Mouse (Mus musculus): Measurements from ENCODE around the gene Ntrk2.

Gene Ntrk2

GRCm38 (mm10) chr13:58947056-58947455 is 140.7 kb downstream of the Ntrk2 start:
- Histone ChIP-seq H3K9me3 (ENCODE audit: low read length) (no peaks in the 10 kb centered on the region), H3K36me3 (ENCODE audit: insufficient read depth, low read length) (no peaks in the 10 kb centered on the region), H3K27me3 (ENCODE audit: insufficient read depth, low read length) (peaks cover 42% of the 10 kb centered on the region), H3K4me1 (replicated peaks; ENCODE audit: low read depth, low read length) (peaks cover 32% of the 10 kb centered on the region), H3K4me3 (replicated peaks; ENCODE audit: low read length) (no peak overlapping the region)
- TF ChIP-seq POU5F1 (IDR thresholded peaks at IDR 0.05; ENCODE audit: borderline replicate concordance, low read length) (no peak), NANOG (IDR thresholded peaks at IDR 0.05; ENCODE audit: borderline replicate concordance, low read length) (no peak), CTCF (conservative IDR thresholded peaks at IDR 0.05; ENCODE audit: low read length) (no peak)

DNA sequence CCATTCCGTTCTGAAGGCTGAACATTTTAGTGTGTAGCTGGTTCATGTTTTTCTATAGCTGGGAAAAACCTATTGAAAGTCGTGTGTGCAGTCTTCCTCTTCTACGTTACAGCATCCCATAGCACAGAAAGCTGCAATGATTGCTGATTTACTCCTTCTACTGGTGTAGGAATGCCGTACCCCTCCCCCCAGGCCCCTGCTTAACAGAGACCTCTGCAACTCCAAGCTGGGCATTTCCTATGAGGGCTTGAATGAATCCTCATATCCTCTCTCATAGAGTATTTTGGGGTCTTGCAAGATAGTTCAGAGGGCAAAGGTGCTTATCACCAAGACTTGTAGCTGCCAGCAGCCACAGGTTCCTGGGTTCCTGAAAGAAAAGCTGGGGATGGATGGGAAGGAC is 148.0 kb downstream of the Ntrk2 start:
- Histone ChIP-seq H3K4me1 (replicated peaks; ENCODE audit: low read depth, low read length) (peaks cover 58% of the 10 kb centered on the region), H3K9me3 (ENCODE audit: low read length) (no peaks in the 10 kb centered on the region), H3K4me3 (replicated peaks; ENCODE audit: low read length) (peak overlapping the region; percentile 35; the same call in 1 of the 2 replicates), H3K36me3 (ENCODE audit: insufficient read depth, low read length) (no peaks in the 10 kb centered on the region), H3K27me3 (ENCODE audit: insufficient read depth, low read length) (peaks cover 9% of the 10 kb centered on the region; the same call in 1 of the 2 replicates)
- no peak for TF ChIP-seq POU5F1 (IDR thresholded peaks at IDR 0.05; ENCODE audit: borderline replicate concordance, low read length)
- TF ChIP-seq NANOG (IDR thresholded peaks at IDR 0.05; ENCODE audit: borderline replicate concordance, low read length), result no peak
- no peak for TF ChIP-seq CTCF (conservative IDR thresholded peaks at IDR 0.05; ENCODE audit: low read length)

GRCm38 (mm10) chr13:58954764-58955163 is 148.4 kb downstream of the Ntrk2 start:
- peaks cover 9% of the 10 kb centered on the region; the same call in 1 of the 2 replicates for H3K27me3 ChIP-seq (ENCODE audit: insufficient read depth, low read length)
- no peaks in the 10 kb centered on the region for H3K9me3 ChIP-seq (ENCODE audit: low read length)
- no peak for TF ChIP-seq POU5F1 (IDR thresholded peaks at IDR 0.05; ENCODE audit: borderline replicate concordance, low read length)
- no peak for TF ChIP-seq NANOG (IDR thresholded peaks at IDR 0.05; ENCODE audit: borderline replicate concordance, low read length)
- TF ChIP-seq CTCF (conservative IDR thresholded peaks at IDR 0.05; ENCODE audit: low read length), result no peak
- no peaks in the 10 kb centered on the region for H3K36me3 ChIP-seq (ENCODE audit: insufficient read depth, low read length)
- H3K4me1 ChIP-seq (replicated peaks; ENCODE audit: low read depth, low read length), result peaks cover 58% of the 10 kb centered on the region
- peak overlapping the region; percentile 35; the same call in 1 of the 2 replicates for H3K4me3 ChIP-seq (replicated peaks; ENCODE audit: low read length)

DNA sequence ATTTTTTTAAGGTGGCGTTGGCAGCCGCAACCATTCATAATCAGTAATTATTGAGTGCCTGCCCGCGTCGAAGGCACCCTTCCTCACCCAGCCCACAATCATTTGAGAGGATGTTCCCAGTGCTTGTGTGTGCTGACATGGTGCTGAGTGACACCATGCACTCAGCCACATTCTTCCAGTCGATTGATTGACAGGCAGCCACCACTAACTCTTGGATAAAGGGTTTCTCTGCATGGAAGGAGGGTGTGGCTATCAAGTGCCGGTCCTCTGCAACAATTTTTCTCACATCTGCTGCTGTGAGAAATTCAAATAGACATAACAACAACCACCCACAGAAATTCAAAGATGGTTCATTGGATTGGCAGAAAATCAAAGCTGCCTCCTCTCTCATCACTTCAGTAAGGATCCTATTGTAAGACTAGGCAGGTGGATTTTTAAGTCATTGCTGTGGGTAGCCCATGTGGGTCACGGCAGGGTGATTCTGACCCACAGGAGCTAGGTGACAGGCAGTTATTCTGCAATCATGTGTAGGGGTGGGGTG is 148.9 kb downstream of the Ntrk2 start:
- H3K27me3 ChIP-seq (ENCODE audit: insufficient read depth, low read length), result peaks cover 9% of the 10 kb centered on the region; the same call in 1 of the 2 replicates
- no peaks in the 10 kb centered on the region for H3K36me3 ChIP-seq (ENCODE audit: insufficient read depth, low read length)
- no peaks in the 10 kb centered on the region for H3K9me3 ChIP-seq (ENCODE audit: low read length)
- TF ChIP-seq NANOG (IDR thresholded peaks at IDR 0.05; ENCODE audit: borderline replicate concordance, low read length) (0 out of 2 replicates have a peak, but pooled peaks have one; percentile 1), POU5F1 (IDR thresholded peaks at IDR 0.05; ENCODE audit: borderline replicate concordance, low read length) (no peak)
- 0 out of 2 replicates have a peak overlapping the region, but pooled peaks have one; percentile 7 for H3K4me3 ChIP-seq (replicated peaks; ENCODE audit: low read length)
- peaks cover 58% of the 10 kb centered on the region for H3K4me1 ChIP-seq (replicated peaks; ENCODE audit: low read depth, low read length)

DNA sequence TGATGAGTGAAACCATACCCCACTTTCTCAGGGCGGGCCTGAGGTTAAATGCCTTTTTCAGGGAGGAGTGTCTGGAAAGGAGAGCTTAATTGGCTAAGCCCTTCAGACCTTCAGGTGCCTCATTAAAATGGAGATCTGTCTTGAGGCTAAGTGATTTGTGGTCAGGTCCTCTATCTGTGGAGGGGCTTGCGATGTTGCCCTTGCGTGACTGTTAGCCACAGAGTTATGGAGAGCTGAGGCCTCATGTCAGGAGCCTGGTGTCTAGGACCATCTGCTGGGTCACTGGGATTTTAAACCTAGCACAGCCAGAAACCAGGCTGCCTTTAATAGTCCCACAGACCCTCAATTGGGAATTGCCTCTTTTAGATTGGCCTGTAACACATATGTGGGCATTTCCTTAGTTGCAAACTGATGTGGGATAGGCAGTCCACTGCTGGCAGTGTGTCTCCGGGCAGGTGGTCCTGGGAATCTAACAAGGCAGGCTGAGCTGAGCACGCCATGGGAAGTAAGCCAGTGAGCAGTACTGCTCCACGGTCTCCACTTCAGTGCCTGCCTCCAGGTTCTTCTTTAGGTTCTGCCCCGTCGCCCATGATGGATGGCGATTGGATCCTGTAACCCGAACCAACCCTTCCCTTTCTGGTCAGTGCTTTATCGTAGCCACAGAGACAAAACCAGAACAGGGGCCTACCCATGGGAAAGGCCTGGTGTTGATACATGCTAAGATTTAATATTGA is 152.0 kb downstream of the Ntrk2 start:
- TF ChIP-seq NANOG (IDR thresholded peaks at IDR 0.05; ENCODE audit: borderline replicate concordance, low read length) (no peak), POU5F1 (IDR thresholded peaks at IDR 0.05; ENCODE audit: borderline replicate concordance, low read length) (no peak), CTCF (conservative IDR thresholded peaks at IDR 0.05; ENCODE audit: low read length) (no peak)
- Histone ChIP-seq H3K4me1 (replicated peaks; ENCODE audit: low read depth, low read length) (peaks cover 49% of the 10 kb centered on the region), H3K36me3 (ENCODE audit: insufficient read depth, low read length) (no peaks in the 10 kb centered on the region), H3K9me3 (ENCODE audit: low read length) (no peaks in the 10 kb centered on the region), H3K27me3 (ENCODE audit: insufficient read depth, low read length) (peaks cover 11% of the 10 kb centered on the region), H3K4me3 (replicated peaks; ENCODE audit: low read length) (no peak overlapping the region)

GRCm38 (mm10) chr13:58960321-58960720 is 154.0 kb downstream of the Ntrk2 start:
- Histone ChIP-seq H3K4me1 (replicated peaks; ENCODE audit: low read depth, low read length) (peaks cover 38% of the 10 kb centered on the region), H3K9me3 (ENCODE audit: low read length) (no peaks in the 10 kb centered on the region), H3K27me3 (ENCODE audit: insufficient read depth, low read length) (peaks cover 11% of the 10 kb centered on the region), H3K36me3 (ENCODE audit: insufficient read depth, low read length) (no peaks in the 10 kb centered on the region), H3K4me3 (replicated peaks; ENCODE audit: low read length) (no peak overlapping the region)
- TF ChIP-seq POU5F1 (IDR thresholded peaks at IDR 0.05; ENCODE audit: borderline replicate concordance, low read length) (no peak), NANOG (IDR thresholded peaks at IDR 0.05; ENCODE audit: borderline replicate concordance, low read length) (no peak), CTCF (conservative IDR thresholded peaks at IDR 0.05; ENCODE audit: low read length) (no peak)

DNA sequence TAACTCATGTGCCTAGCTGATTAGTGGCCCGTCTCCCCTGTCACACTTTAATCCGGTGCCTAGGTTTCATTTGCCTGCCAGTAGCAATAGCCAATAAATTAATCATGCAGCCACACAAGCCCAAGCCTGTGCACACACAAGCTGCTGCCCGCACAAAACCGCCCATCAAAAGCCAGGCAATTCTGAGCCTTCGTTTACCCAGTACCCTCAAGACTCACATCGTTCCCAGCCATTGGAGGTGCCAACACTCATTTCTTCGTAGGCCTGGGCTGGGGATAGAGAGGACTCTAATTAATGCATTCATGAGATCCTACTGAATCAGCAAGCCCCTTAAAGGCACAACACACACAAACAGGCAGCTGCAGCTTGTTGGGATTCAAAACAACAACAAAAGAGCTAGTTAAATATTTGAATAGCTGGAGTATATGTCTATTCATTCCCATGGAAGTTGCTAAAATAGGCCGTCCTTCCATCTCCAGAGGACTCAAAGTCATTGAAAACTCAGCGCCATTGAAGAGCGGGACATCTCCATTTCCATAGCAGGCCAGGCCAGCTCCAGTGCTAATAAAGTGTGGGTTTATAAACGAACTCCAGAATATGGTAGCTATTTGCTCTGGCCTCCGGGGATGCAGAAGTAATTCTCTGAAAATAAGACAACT is 158.5 kb downstream of the Ntrk2 start:
- TF ChIP-seq CTCF (conservative IDR thresholded peaks at IDR 0.05; ENCODE audit: low read length), result no peak
- no peak for TF ChIP-seq POU5F1 (IDR thresholded peaks at IDR 0.05; ENCODE audit: borderline replicate concordance, low read length)
- no peak for TF ChIP-seq NANOG (IDR thresholded peaks at IDR 0.05; ENCODE audit: borderline replicate concordance, low read length)
- Histone ChIP-seq H3K4me3 (replicated peaks; ENCODE audit: low read length) (no peak overlapping the region), H3K9me3 (ENCODE audit: low read length) (no peaks in the 10 kb centered on the region), H3K27me3 (ENCODE audit: insufficient read depth, low read length) (peaks cover 11% of the 10 kb centered on the region), H3K4me1 (replicated peaks; ENCODE audit: low read depth, low read length) (peaks cover 17% of the 10 kb centered on the region), H3K36me3 (ENCODE audit: insufficient read depth, low read length) (no peaks in the 10 kb centered on the region)

DNA sequence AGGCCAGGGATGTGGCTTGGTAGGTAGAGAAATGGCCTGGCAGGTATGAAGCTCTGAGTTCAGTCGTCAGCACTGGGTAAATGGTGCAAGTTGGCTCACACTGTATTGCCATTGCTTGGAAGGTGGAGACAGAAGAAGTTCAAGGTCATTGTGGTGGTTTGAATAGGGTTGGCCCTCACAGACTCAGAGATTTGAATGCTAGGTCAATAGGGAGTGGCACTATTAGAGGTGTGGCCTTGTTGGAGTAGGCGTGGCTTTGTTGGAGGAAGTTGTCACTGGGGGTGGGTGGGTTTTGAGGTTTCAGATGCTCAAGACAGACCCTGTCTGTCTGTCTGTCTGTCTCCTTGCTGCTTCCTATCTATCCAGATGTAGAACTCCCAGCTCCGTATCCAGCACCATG is 159.5 kb downstream of the Ntrk2 start:
- H3K4me3 ChIP-seq (replicated peaks; ENCODE audit: low read length), result no peak overlapping the region
- H3K27me3 ChIP-seq (ENCODE audit: insufficient read depth, low read length), result peaks cover 15% of the 10 kb centered on the region
- no peaks in the 10 kb centered on the region for H3K36me3 ChIP-seq (ENCODE audit: insufficient read depth, low read length)
- TF ChIP-seq CTCF (conservative IDR thresholded peaks at IDR 0.05; ENCODE audit: low read length) (no peak), POU5F1 (IDR thresholded peaks at IDR 0.05; ENCODE audit: borderline replicate concordance, low read length) (no peak), NANOG (IDR thresholded peaks at IDR 0.05; ENCODE audit: borderline replicate concordance, low read length) (no peak)
- no peaks in the 10 kb centered on the region for H3K9me3 ChIP-seq (ENCODE audit: low read length)
- peaks cover 17% of the 10 kb centered on the region for H3K4me1 ChIP-seq (replicated peaks; ENCODE audit: low read depth, low read length)

Data from E14TG2a.4 (cell line).